Mouse (Mus musculus) regulatory T cell (primary cell): ENCODE results near the gene Ppp2r5e.

ENCODE experiments used
- in situ Hi-C: fragments of 300-600 bp; cut with MboI, MseI; formaldehyde crosslinking; loops from one replicate; pipeline ENCODE4 v1.15.1; 2025; ENCODE audit warnings: high pct_unique_total_duplicates

The Ppp2r5e gene

DNA sequence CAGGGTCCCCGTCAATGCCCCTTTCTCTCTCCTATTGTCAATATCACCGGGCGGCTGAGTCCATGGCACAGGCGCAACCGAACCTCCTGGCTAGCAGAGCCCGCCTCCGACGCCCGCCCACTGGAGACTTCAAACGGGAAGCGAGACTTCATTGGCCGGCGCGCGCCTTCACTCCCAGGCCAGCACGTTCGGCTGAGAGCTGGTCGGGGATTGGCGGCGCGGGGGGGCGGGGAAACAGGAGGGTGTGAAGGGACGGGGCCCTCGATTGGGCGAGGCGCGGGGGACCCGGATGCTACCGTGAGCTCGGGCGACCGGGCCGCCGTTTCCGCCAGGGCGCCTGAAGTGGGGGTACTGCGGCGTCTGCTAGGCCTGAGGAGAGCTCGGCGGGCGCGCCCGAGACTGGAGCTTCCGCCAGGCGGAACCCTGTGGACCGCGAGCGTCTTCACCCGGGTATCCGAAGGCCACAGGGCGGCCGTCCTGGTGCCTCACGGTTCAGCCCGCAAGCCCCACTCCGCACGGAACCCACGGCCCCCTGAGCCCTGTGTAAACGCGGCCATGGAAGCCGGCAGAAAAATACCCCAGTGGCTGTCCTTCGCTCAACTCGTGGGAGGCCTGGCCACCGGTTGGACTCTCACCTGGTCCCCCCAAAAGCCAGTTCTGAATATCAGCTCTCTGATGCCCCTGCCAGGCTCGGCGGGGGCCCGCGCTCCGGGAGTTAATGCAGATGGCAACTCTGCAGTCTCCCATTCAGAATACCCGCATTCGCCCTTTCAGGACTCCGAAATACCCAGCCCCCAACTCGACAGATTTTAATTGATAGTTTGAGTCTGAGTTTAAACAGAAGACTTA lies at the start of gene Ppp2r5e:
Ppp2r5e (minus strand) TSS at position 92 of the 849 bp plus-strand sequence.
- in situ Hi-C loops: loop anchor here (5.0 kb wide), 1 partner anchor 71 kb away; the partner anchor contains the start of gene Wdr89

GRCm38 (mm10) chr12:75645780-75646179 lies 49.7 kb upstream of the Ppp2r5e start:
- in situ Hi-C loops: loop anchor here (25.0 kb wide), 1 partner anchor 1333 kb away; the partner anchor contains the start of gene Gm11042

DNA sequence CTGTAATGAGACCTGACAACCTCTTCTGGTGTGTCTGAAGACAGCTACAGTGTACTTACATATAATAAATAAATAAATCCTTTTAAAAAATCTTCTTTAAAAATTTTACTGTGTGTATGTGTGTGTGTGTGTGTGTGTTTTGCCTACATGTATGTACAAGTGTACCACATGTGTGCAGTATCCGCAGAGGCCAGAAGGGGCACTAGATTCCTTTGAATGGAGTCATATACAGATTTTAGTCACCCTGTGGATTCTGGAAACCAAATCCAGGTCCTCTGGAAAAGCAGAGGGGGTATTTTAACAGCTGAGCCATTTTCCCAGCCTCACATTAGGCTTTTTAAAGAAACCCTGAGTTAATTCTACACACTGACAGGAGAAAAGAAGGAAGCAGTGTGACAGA lies 45.7 kb upstream of the Ppp2r5e start:
- in situ Hi-C loops: loop anchor here (25.0 kb wide), 1 partner anchor 1329 kb away; the partner anchor contains the start of gene Gm11042

GRCm38 (mm10) chr12:75638345-75638744 lies 42.3 kb upstream of the Ppp2r5e start:
- in situ Hi-C loops: loop anchor here (25.0 kb wide), 1 partner anchor 1326 kb away; the partner anchor contains the start of gene Gm11042

DNA sequence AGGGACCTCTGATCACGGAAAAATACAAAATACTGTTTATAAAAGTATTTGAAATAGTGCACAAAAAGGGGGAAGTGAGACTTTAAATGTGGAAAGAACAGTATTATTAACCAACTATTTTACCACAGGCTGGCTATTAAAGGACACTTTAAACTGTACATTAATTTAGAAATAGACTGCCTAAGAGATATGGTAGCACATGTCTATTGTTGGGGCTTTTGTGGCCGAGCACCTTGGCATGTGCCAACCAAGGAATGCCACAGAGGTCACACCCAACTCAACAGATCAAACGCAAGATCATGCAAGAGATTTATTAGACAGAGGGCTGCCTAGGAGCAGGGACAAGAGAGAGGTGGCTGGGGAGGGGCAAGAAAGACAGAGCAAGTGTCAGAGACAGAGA lies 41.1 kb upstream of the Ppp2r5e start:
- in situ Hi-C loops: loop anchor here (25.0 kb wide), 1 partner anchor 1325 kb away; the partner anchor contains the start of gene Gm11042

GRCm38 (mm10) chr12:75635771-75636430 lies 39.9 kb upstream of the Ppp2r5e start:
- in situ Hi-C loops: loop anchor here (25.0 kb wide), 1 partner anchor 1324 kb away; the partner anchor contains the start of gene Gm11042

DNA sequence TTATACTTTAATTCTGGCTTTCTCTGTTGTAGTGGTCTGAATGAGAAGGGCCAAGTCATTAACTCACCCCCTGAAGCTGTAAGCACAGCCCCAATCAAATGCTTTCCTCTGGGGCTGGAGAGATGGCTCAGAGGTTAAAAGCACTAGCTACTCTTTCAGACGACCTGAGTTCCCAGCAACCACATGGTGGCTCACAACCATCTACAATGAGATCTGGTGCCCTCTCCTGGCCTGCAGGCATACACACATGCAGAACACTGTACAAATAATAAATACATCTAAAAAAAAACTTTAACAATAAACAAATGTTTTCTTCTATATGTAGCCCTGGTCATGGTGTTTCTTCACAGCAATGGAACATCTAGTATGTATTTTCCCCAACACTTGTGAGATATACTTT lies 33.6 kb upstream of the Ppp2r5e start:
- in situ Hi-C loops: loop anchor here (25.0 kb wide), 1 partner anchor 1317 kb away; the partner anchor contains the start of gene Gm11042

DNA sequence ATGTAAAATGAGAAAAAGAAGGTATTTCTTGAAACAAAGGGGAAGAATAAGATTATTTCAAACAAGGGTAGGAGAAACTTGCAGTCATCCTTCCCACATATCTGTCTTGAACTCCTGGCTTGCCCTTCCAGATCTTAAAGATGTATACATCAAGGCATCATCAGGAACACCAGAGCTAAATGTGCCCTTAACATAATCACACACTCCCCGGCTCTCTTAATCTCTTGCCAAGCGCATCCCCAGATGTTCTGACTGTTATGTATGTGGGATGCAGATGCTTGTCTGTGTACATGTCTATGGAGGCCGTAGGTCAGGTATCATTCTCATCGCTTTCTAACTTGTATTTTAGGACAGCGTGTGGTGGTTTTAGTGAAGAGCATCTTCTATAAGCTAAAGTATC lies 27.2 kb upstream of the Ppp2r5e start:
- in situ Hi-C loops: no loop called here

- in situ Hi-C loops: no loop called here
Observed at GRCm38 (mm10) chr12:75622835-75623234, 26.8 kb upstream of the Ppp2r5e start.

DNA sequence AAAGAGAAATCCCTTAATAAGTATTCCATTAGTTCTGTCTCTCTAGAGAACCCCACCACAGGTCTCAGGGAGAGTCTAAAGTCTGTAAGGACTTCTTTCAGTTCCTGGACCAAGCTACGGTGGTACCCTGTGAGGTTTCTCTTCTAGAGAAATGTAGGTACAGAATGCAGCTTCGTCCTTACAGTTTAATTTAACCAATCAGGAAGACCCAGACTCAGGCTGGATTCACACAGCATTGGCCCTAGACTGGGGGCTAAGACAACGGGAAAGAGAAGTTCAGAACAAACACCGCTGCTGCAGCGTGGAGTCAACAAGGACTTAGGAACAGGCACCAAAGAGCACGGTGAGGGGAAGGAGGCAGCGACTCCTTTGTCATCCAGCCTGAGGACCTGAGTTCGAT lies 20.8 kb upstream of the Ppp2r5e start:
- in situ Hi-C loops: no loop called here

- in situ Hi-C loops: no loop called here
Observed at GRCm38 (mm10) chr12:75616158-75616791, 20.2 kb upstream of the Ppp2r5e start.

- in situ Hi-C loops: no loop called here
Observed at GRCm38 (mm10) chr12:75615556-75615955, 19.5 kb upstream of the Ppp2r5e start.

- in situ Hi-C loops: no loop called here
Observed at GRCm38 (mm10) chr12:75612711-75613110, 16.7 kb upstream of the Ppp2r5e start.

GRCm38 (mm10) chr12:75599490-75599889 lies 3.4 kb upstream of the Ppp2r5e start:
- in situ Hi-C loops: loop anchor here (5.0 kb wide), 1 partner anchor 68 kb away; the partner anchor contains the start of gene Wdr89

- in situ Hi-C loops: loop anchor here (5.0 kb wide), 1 partner anchor 68 kb away; the partner anchor contains the start of gene Wdr89
Observed at GRCm38 (mm10) chr12:75598988-75599387, 2.9 kb upstream of the Ppp2r5e start.

DNA sequence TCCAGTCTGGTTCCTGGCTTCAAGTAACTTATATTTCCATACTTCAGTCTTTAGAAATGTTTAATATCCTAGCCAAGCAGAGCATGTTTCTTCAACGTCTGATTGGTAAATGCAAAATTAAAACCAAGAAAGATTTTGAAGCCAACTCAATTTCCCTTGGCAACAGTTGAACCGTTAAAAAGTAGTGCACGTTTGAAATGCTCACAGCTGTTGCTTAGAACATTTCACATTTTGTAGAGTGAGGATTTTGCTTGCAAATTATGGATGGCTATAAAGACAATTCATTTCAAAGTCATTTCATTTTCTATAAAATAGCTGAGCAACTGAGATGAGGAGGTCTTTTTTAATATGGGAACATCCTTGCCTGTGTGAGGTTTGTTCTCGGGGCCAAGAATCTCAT lies 1.7 kb upstream of the Ppp2r5e start:
- in situ Hi-C loops: loop anchor here (5.0 kb wide), 1 partner anchor 70 kb away; the partner anchor contains the start of gene Wdr89

DNA sequence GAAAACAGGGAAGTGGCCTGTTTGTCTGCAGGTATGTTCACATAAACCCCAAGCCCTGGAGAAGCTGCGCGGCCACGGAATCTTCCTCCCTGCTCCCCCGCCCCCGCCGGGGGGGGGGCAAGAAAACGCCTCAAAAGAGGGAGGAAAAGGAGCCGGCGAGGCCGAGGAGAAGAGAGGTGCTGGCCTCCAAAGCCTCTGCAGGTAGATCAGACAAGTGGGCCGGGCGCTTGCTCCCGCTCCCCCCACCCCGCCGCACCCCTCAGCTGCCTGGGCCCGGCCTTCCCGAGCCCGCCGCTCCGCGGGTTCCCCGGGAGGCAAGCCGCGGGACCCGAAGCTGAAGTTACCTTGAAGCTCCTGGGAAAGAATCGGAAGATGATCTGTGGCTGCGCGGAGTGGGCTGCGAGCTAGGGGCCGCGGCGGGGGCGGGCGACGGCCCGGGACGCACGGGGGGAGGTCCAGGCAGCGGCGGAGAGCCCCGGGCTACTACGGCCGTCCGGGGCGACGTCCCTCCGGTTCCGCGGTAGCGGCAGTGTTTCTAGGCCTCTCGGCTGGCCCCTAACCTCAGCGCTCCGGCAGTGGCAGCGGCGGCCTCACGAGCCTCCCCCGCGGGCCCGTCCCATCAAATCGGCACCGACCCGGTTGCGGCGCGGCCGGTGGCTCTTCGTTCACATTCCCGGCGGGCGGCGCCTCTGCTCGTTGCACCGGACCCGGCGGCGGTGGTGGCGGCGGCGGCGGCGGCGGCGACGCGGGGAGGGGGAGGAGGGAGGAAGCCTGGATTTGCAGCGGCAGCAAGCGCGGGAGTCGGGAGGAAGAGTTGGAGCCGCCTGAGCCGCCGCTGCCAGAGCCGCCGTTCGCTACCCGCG lies 523 bp downstream of the Ppp2r5e start:
- in situ Hi-C loops: loop anchor here (5.0 kb wide), 1 partner anchor 72 kb away; the partner anchor contains the start of gene Wdr89

DNA sequence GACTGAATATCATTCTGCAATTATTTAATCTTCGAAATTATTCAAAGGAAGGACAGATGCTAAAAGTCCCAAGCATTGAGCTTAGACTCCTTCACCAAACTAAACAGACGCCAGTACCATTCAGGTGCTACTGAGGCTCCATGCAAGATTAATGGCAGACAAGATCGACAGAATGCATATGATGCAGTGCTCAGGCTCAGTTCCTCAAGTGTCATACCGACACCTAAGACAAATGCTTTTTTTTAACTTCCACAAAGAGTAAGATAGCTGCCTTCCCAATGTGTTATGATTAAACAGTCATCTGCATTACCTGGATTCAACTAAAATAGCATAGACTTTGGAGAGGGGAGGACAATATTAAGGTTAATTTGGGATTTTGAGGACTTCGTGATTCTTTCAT lies 1.6 kb downstream of the Ppp2r5e start:
- in situ Hi-C loops: no loop called here

GRCm38 (mm10) chr12:75593817-75594216 lies 2.2 kb downstream of the Ppp2r5e start:
- in situ Hi-C loops: no loop called here

DNA sequence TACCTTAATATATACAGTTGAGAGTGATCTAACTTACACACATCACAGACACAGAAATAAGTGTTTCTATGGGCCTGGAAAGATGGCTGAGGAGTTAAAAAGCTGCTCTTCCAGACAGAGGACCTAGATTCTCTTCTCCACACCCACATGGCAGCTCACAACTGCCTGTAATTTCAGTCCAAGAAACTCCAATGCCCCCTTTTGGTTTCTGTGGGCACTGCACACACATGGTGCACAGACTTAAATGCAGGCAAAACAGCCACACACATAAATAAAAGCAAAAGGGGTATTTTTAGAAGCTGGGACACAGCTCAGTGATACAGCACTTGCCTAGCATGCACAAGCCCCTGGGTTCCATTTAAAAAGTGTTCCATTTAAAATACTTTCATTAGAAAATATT lies 8.5 kb downstream of the Ppp2r5e start:
- in situ Hi-C loops: no loop called here

GRCm38 (mm10) chr12:75583776-75584175 lies 12.3 kb downstream of the Ppp2r5e start:
- in situ Hi-C loops: no loop called here
